Mouse (Mus musculus) hindbrain, embryonic 15.5 days (tissue): Measurements from ENCODE around the gene Tmem223. TPM values are rescaled to one million over a fixed set of nuclear protein-coding genes. Genes with fewer than 3 reads are reported as not detected.

Experiments
- ATAC-seq: fragments of 200-750 bp; cut with Nextera tagmentation; 2 replicates; pipeline ENCODE4 v1.8.0; 2017; ENCODE audit warnings: low read depth, moderate number of reproducible peaks, moderate TSS enrichment; ENCODE audit not compliant: low FRiP score
- H3K27ac ChIP-seq: fragments of 300-500 bp; sonication (generic); replicated peaks from 2 replicates; pipeline ENCODE4 v1.5.1; 2015; ENCODE audit warnings: mild to moderate bottlenecking, inconsistent platforms
- H3K27me3 ChIP-seq: fragments of 300-500 bp; sonication (generic); 2 replicates; pipeline ENCODE4 v1.6.1; 2015; ENCODE audit warnings: control low read depth, inconsistent platforms
- H3K36me3 ChIP-seq: fragments of 300-500 bp; sonication (generic); 2 replicates; pipeline ENCODE4 v1.6.1; 2015; ENCODE audit warnings: control low read depth, inconsistent platforms
- H3K4me1 ChIP-seq: fragments of 300-500 bp; sonication (generic); replicated peaks from 2 replicates; pipeline ENCODE4 v1.6.1; 2015; ENCODE audit warnings: control low read depth, inconsistent platforms
- H3K4me2 ChIP-seq: fragments of 300-500 bp; sonication (generic); 2 replicates; pipeline ENCODE4 v1.6.1; 2015; ENCODE audit warnings: moderate library complexity, mild to moderate bottlenecking, inconsistent platforms
- H3K4me3 ChIP-seq: fragments of 300-500 bp; sonication (generic); 2 replicates; pipeline ENCODE4 v1.5.1; 2015; ENCODE audit warnings: mild to moderate bottlenecking, inconsistent platforms
- H3K9ac ChIP-seq: fragments of 300-500 bp; sonication (generic); 2 replicates; pipeline ENCODE4 v1.6.1; 2015; ENCODE audit warnings: inconsistent platforms
- H3K9me3 ChIP-seq: fragments of 300-500 bp; sonication (generic); 2 replicates; pipeline ENCODE4 v1.6.1; 2016; ENCODE audit warnings: control low read depth, inconsistent platforms
- WGBS: fragments of 180-500 bp; shearing (Covaris S2); methylation state at CpG from one replicate; pipeline ENCODE4 v1.1.7; 2015; 5-methylcytosine and 5-hydroxymethylcytosine counted together
- polyA plus RNA-seq: library from polyadenylated mRNA; unstranded; fragments of >200 nt; fragmentation: Nextera tagmentation; extraction: Ambion mirVana; gene quantifications from 2 replicates; pipeline ENCODE4 v1.2.1, GENCODE M21; 2015

Gene Tmem223
- 213 and 214 TPM in 2 replicates for polyA plus RNA-seq

DNA sequence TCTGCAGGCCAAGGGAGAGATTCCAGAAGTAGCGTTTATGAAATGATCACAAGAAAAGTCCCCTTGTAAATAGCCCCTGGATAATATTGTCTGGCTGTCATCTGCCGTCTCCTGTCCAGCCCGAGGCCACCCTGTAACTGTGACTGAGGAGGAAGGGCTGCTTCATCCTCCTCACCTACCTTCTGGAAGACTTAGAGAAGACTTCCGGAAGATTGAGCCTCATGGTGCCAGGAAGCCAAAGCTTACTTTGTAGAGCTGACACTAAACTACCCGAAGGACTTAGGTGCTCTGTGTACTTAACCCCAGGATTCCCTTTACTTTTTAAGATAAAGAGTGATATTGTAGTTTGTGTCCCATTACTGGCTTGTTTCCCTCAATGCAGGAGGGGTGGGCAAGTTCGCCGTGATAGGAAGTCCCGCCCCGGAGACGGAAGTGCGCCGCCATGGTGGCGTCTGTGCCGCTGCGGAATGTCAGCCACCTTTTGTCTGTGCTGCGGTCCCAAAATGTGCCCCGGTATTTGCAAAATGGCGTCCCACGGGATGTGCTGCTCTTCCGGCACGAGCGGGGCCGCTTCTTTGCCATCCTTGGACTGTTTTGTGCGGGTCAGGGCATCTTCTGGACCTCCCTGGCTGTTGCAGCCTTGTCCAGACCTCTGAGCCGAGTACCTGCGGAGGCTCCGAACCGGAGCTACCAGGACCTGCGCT lies at the start of gene Tmem223:
TSS of gene Tmem223 (plus strand) at position 430 of the 704 bp plus-strand sequence.
- Histone ChIP-seq H3K4me2 (peak within 1 kb of the TSS; percentile 62), H3K36me3 (peaks cover 57% of the 10 kb centered on the region)
- 24% methylated on average over 29 of the region's 29 CpGs for WGBS

DNA sequence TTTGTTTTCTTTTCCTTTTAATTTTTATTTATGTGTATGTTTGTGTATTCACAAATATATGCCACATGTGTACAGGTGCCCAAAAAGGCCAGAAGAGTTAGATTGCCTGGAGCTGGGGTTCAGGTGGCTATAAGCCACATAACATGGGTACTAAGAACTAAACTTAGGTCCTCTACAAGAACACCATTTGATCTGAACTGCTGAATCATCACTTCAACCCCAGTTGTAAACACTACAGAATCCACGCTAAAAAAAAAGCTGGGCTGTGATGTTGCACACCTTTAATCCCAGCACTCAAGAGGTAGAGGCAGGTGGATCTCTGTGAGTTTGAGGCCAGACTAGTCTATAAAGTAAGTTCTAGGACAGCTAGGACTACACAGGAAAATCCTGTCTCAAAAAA lies 49.4 kb upstream of the Tmem223 start:
- H3K27ac ChIP-seq: no peak overlapping the region
- H3K4me3 ChIP-seq: peak overlapping the region; percentile 71
- H3K9ac ChIP-seq: no peak overlapping the region
- H3K27me3 ChIP-seq: no peaks in the 10 kb centered on the region
- peaks cover 20% of the 10 kb centered on the region for H3K36me3 ChIP-seq
- ATAC-seq: no peak
- peaks cover 36% of the 10 kb centered on the region for H3K4me1 ChIP-seq
- WGBS: 71% methylated on average over 1 of the region's 1 CpGs
- H3K4me2 ChIP-seq: peak overlapping the region; percentile 61
- H3K9me3 ChIP-seq: no peaks in the 10 kb centered on the region

More for the DNA sequence above, at the start of gene Tmem223:
- ATAC-seq: peak; percentile 60; the same call in 1 of the 2 replicates
- Histone ChIP-seq H3K9me3 (no peaks in the 10 kb centered on the region), H3K27ac (peak within 1 kb of the TSS; percentile 92), H3K27me3 (no peaks in the 10 kb centered on the region), H3K4me3 (peak within 1 kb of the TSS; percentile 85), H3K9ac (peak within 1 kb of the TSS; percentile 94), H3K4me1 (peaks cover 38% of the 10 kb centered on the region)

DNA sequence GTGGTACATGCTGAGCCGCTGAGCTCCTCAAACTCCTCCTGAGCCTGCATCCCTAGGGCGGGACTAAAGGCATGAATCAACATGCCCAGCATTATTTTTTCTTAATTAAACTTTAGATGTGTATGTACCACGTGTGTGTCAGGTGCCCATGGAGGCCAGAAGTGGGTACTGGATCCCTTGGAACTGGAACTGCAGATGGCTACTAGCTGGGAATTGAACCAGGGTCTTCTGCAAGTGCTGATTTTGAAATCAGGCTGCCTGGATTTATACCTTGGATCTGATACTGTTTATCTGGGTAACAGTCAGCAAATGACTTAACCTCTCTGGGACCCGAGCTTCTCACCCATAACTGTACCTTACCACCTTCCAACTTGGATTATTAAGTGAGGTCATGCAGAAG lies 48.8 kb upstream of the Tmem223 start:
- H3K9ac ChIP-seq: peak overlapping the region; percentile 95
- peaks cover 36% of the 10 kb centered on the region for H3K4me1 ChIP-seq
- H3K4me3 ChIP-seq: peak overlapping the region; percentile 71
- no peak for ATAC-seq
- WGBS: 66% methylated on average over 4 of the region's 4 CpGs
- H3K4me2 ChIP-seq: peak overlapping the region; percentile 61
- peak overlapping the region; percentile 97 for H3K27ac ChIP-seq
- H3K36me3 ChIP-seq: peaks cover 27% of the 10 kb centered on the region
- H3K27me3 ChIP-seq: no peaks in the 10 kb centered on the region
- H3K9me3 ChIP-seq: no peaks in the 10 kb centered on the region

DNA sequence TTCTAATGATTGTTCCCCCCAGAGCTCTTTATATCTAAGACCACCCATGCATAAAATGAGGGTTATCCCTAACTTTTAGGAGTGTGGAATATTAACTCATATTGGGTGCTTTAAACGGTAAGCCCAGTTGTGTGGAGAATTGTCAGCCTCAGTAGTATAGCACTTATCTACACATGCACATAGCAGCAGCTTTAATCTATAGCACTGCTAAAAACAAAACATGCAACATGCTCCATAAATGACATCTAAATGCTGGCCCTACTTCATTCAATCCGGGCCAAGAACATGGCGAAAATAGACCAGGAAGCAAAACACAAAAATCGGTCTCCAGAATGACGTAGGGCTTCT lies 48.3 kb upstream of the Tmem223 start:
- Histone ChIP-seq H3K4me1 (peaks cover 36% of the 10 kb centered on the region), H3K4me2 (peak overlapping the region; percentile 61), H3K27me3 (no peaks in the 10 kb centered on the region), H3K4me3 (peak overlapping the region; percentile 71), H3K9me3 (no peaks in the 10 kb centered on the region), H3K36me3 (peaks cover 28% of the 10 kb centered on the region), H3K9ac (peak overlapping the region; percentile 95), H3K27ac (peak overlapping the region; percentile 97)
- peak; percentile 0; the same call in 1 of the 2 replicates for ATAC-seq
- under 1% methylated on average over 5 of the region's 5 CpGs for WGBS

DNA sequence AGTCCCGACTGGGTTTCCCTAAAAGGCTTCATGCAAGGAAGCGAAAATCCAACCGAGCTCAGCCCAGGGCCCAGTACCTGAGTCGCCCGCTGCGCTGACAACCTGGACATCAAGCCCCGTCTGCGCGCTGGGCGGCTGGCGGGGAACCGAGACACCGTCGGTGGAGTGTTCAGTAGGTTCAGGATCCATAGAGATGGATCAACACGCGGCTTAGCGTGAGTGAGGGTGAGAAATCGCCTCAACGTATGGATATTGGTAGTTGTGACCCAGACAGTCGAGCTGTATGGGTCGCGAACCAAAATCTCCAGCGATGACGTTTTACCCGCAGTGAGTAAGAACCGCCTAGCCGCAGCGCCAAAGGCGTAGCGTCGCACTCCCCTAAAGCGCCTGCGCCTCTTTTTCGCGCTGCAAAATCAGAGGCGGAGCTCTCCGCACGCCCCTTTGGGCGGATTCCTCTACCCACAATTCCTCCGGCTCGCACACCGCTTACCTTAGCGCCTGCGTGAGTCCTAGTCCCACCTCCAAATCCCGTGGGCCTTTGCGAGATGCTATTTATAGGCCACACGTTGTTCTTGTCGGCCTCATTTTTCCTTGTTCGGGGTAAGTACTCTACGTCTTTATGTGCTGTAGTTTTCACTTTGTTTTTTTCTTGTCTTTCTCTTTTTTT lies 47.8 kb upstream of the Tmem223 start, which contains the start of gene Slc3a2:
TSS of gene Slc3a2 (minus strand) at position 463 of the 667 bp plus-strand sequence.
- H3K9me3 ChIP-seq: no peaks in the 10 kb centered on the region
- H3K27me3 ChIP-seq: no peaks in the 10 kb centered on the region
- peak within 1 kb of the TSS; percentile 97 for H3K27ac ChIP-seq
- peak within 1 kb of the TSS; percentile 95 for H3K9ac ChIP-seq
- WGBS: under 1% methylated on average over 50 of the region's 50 CpGs
- H3K4me1 ChIP-seq: peaks cover 36% of the 10 kb centered on the region
- peak within 1 kb of the TSS; percentile 71 for H3K4me3 ChIP-seq
- H3K4me2 ChIP-seq: peak within 1 kb of the TSS; percentile 61
- peak; percentile 98 for ATAC-seq
- peaks cover 28% of the 10 kb centered on the region for H3K36me3 ChIP-seq

DNA sequence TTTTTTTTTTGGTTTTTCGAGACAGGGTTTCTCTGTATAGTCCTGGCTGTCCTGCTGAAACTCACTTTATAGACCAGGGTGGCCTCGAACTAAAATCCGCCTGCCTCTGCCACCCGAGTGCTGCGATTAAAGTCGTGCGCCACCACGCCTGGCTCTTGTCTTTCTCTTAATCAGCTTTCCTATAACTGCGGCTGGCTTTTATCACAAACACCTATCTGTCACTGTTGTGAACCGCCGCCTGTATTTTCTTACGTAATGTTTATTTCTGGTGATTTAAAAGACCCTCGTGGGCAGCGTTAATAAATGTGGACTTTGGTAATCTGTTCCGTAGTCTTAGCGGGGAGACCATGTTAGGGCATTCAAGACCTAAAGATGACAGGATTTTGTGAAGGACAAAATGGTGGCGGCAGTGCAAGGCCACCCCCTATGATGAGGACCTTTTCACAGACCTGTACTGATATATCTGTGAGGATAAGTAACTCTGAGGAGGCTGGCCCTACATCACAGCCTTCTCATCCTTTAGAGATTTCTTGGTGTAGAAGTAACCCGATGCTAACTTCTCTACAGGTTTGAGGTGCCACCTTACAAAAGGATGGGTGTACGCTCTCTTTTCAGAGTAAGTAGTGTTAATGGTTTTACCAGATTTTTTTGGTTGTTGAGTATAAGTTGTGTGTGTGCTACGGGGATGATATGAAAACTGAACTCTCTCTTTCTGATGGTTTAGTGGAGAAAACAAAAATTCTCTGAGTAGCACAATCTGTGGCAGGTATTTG lies 47.0 kb upstream of the Tmem223 start:
- WGBS: under 1% methylated on average over 20 of the region's 20 CpGs
- Histone ChIP-seq H3K36me3 (peaks cover 28% of the 10 kb centered on the region), H3K4me2 (peak overlapping the region; percentile 61), H3K4me1 (peaks cover 36% of the 10 kb centered on the region), H3K4me3 (peak overlapping the region; percentile 71), H3K9ac (peak overlapping the region; percentile 75), H3K27ac (peak overlapping the region; percentile 80), H3K9me3 (no peaks in the 10 kb centered on the region), H3K27me3 (no peaks in the 10 kb centered on the region)
- no peak for ATAC-seq

DNA sequence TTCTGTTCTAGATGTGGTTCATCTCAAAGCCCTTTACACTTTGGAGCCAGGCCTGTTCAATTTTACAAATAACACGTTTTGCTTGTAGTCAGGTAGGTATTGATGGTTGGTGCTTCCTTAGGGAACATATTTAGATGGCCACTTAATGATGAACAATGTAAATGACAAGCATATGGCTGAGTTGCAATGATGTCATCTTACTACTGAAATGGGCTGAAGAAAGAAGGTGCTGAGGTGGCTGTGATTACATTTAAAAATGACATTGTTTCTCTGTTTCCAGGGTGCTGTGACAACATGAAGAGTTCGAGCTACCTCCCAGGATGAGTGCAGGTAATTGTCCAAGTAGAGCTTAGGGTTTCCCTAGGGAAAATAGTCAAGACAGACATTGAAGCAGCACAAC lies 46.4 kb upstream of the Tmem223 start:
- H3K27ac ChIP-seq: peak overlapping the region; percentile 80; the same call in 1 of the 2 replicates
- ATAC-seq: no peak
- 3% methylated on average over 2 of the region's 2 CpGs for WGBS

DNA sequence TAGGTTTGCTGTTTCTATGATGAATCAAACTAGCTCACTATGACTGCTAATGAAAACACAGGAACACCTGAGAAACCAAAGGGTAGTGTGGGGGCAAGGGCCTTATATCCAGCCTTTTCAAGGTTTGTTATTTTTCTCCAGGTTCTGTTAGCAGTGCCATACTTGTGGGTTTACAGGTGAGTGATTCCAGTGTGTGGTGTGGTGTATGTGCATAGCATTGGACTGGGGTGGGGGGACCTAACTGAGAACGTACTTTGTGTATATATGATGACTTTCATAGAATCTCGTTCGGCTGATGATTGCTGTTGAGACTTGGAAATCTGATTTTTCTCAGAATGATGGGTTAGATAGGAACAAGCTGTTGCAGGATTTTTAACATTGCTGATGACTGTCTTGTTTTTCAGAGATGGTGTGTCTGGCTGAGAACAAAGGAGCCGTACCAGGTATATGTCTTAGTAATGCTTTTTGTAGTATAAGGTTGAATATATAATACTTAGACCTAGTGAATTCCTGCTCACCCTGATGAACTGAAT lies 45.6 kb upstream of the Tmem223 start:
- peak overlapping the region; percentile 71 for H3K4me3 ChIP-seq
- H3K9me3 ChIP-seq: no peaks in the 10 kb centered on the region
- ATAC-seq: no peak
- peaks cover 28% of the 10 kb centered on the region for H3K36me3 ChIP-seq
- peaks cover 34% of the 10 kb centered on the region for H3K4me1 ChIP-seq
- no peak overlapping the region for H3K27ac ChIP-seq
- H3K9ac ChIP-seq: peak overlapping the region; percentile 75; the same call in 1 of the 2 replicates
- peak overlapping the region; percentile 61 for H3K4me2 ChIP-seq
- WGBS: 54% methylated on average over 4 of the region's 4 CpGs
- no peaks in the 10 kb centered on the region for H3K27me3 ChIP-seq

More for the DNA sequence above, 46.4 kb upstream of the Tmem223 start:
- peaks cover 28% of the 10 kb centered on the region for H3K36me3 ChIP-seq
- H3K4me1 ChIP-seq: peaks cover 36% of the 10 kb centered on the region
- H3K4me3 ChIP-seq: peak overlapping the region; percentile 71
- H3K4me2 ChIP-seq: peak overlapping the region; percentile 61
- peak overlapping the region; percentile 75 for H3K9ac ChIP-seq
- H3K9me3 ChIP-seq: no peaks in the 10 kb centered on the region
- H3K27me3 ChIP-seq: no peaks in the 10 kb centered on the region

DNA sequence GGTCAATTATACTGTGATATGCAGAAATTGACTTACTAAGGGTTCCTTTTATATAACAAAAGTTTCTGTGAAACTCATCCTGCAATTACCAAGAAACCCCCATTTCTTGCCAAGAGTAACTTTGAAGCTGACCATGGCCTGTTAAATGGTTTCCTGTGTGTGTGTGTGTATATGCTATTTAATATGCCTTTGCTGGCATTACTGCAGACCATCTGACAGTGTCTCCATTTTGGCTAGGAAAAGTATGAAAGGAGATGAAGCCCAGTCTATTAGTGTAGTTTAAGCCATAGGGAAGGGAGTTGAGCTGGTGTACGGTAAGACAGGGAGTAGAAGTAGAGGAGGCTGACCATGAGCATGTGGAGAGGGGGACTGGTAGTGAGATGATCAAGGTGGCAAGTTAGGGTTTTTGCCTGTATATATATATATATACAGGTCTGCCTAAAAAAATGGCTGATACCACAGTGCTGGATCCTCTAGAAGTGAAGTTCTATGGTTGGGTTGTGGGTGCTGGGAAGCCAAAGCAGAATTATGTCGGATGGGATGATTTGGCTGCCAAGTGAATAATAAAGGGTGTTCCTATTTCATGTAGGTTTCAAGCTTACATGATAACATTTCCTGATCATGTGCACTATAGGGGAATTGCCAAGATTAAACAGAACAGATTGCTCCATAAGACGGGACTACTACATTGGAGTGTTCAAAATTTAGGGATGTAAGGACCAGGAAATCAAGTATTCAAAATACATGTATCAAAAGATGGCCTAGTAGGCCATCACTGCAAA lies 44.0 kb upstream of the Tmem223 start:
- Histone ChIP-seq H3K9me3 (no peaks in the 10 kb centered on the region), H3K27ac (no peak overlapping the region), H3K27me3 (no peaks in the 10 kb centered on the region), H3K4me1 (peaks cover 21% of the 10 kb centered on the region), H3K36me3 (peaks cover 28% of the 10 kb centered on the region), H3K4me3 (no peak overlapping the region), H3K4me2 (no peak overlapping the region), H3K9ac (no peak overlapping the region)
- no peak for ATAC-seq
- WGBS: 23% methylated on average over 3 of the region's 3 CpGs

DNA sequence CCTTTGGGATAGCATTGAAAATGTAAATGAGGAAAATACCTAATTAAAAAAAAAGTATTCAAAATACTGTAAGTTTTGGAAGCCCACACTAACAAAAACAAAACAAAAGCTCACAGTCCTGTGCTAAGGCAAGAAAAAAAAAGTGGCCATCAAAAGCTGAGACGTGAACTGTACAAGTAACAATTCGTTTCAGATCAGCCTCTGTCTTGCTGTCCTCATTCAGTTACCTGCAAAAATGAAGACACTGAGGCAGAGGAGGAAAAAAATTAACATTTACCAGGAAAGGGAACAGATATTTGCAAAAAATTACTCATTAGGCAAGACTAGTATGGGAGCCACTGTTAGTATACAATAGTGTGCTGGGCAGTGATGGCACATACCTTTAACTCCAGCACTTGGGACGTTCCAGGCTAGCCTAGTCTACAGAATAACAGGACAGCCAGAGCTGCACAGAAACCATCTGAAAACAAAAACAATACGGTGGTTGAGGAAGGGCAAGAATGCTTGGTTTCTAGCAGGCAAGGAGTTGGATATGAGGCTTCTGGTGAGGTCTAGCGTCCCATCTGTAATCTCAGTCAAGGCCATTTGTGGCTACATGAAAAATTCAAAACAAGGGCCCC lies 43.2 kb upstream of the Tmem223 start:
- 29% methylated on average over 5 of the region's 5 CpGs for WGBS
- no peak overlapping the region for H3K4me2 ChIP-seq
- ATAC-seq: no peak

More for the DNA sequence above, 43.2 kb upstream of the Tmem223 start:
- H3K9me3 ChIP-seq: no peaks in the 10 kb centered on the region
- H3K27me3 ChIP-seq: no peaks in the 10 kb centered on the region
- H3K36me3 ChIP-seq: peaks cover 28% of the 10 kb centered on the region
- H3K9ac ChIP-seq: no peak overlapping the region
- H3K27ac ChIP-seq: no peak overlapping the region
- no peak overlapping the region for H3K4me3 ChIP-seq
- peaks cover 15% of the 10 kb centered on the region for H3K4me1 ChIP-seq
